Mouse (Mus musculus): Measurements from ENCODE around the gene Creg1. TPM values are rescaled to one million over a fixed set of nuclear protein-coding genes. Genes with fewer than 3 reads are reported as not detected.

Gene Creg1
- polyA plus RNA-seq, 1 experiment from 2014 or later, result 63.5 TPM

- Histone ChIP-seq H3K36me3 (ENCODE audit: insufficient read depth, low read length) (no peaks in the 10 kb centered on the region), H3K27me3 (ENCODE audit: insufficient read depth, low read length) (0 out of 2 replicates have a peak, but pooled peaks cover 3% of the 10 kb centered on the region), H3K4me1 (ENCODE audit: insufficient read depth, low read length) (peaks cover 14% of the 10 kb centered on the region), H3K27ac (ENCODE audit: low read length) (no peak overlapping the region), H3K9ac (replicated peaks; ENCODE audit: low read length) (no peak overlapping the region), H3K4me2 (replicated peaks; ENCODE audit: low read depth, low read length) (no peak overlapping the region), H3K4me3 (ENCODE audit: low read length) (no peak overlapping the region; the same call in 1 of the 2 replicates), H3K9me3 (ENCODE audit: low read length) (no peaks in the 10 kb centered on the region)
- 70% methylated on average over 17 of the region's 17 CpGs for WGBS
- no peak for ATAC-seq (ENCODE audit: low FRiP score, low TSS enrichment)
These were observed 2.2 kb downstream of the Creg1 start for GRCm38 (mm10) chr1:165765651-165766294.

- H3K27me3 ChIP-seq (ENCODE audit: insufficient read depth, low read length), result 0 out of 2 replicates have a peak, but pooled peaks cover 3% of the 10 kb centered on the region
- H3K4me3 ChIP-seq (ENCODE audit: low read length), result no peak overlapping the region; the same call in 1 of the 2 replicates
- no peak overlapping the region for H3K4me2 ChIP-seq (replicated peaks; ENCODE audit: low read depth, low read length)
- 90% methylated on average over 7 of the region's 7 CpGs for WGBS
- H3K9me3 ChIP-seq (ENCODE audit: low read length), result no peaks in the 10 kb centered on the region
- H3K27ac ChIP-seq (ENCODE audit: low read length), result no peak overlapping the region
- H3K4me1 ChIP-seq (ENCODE audit: insufficient read depth, low read length), result peaks cover 14% of the 10 kb centered on the region
- no peak overlapping the region for H3K9ac ChIP-seq (replicated peaks; ENCODE audit: low read length)
- no peaks in the 10 kb centered on the region for H3K36me3 ChIP-seq (ENCODE audit: insufficient read depth, low read length)
- no peak for ATAC-seq (ENCODE audit: low FRiP score, low TSS enrichment)
These were observed 2.8 kb downstream of the Creg1 start for GRCm38 (mm10) chr1:165766295-165766890.

GRCm38 (mm10) chr1:165768894-165769512, 5.5 kb downstream of the Creg1 start:
- H3K36me3 ChIP-seq (ENCODE audit: insufficient read depth, low read length), result peaks cover under 1% of the 10 kb centered on the region; the same call in 1 of the 2 replicates
- peaks cover 10% of the 10 kb centered on the region for H3K4me1 ChIP-seq (ENCODE audit: insufficient read depth, low read length)
- 0 out of 2 replicates have a peak, but pooled peaks cover 3% of the 10 kb centered on the region for H3K27me3 ChIP-seq (ENCODE audit: insufficient read depth, low read length)
- no peak overlapping the region for H3K4me3 ChIP-seq (ENCODE audit: low read length)
- H3K27ac ChIP-seq (ENCODE audit: low read length), result no peak overlapping the region
- H3K4me2 ChIP-seq (replicated peaks; ENCODE audit: low read depth, low read length), result no peak overlapping the region
- WGBS, result 84% methylated on average over 9 of the region's 9 CpGs
- H3K9ac ChIP-seq (replicated peaks; ENCODE audit: low read length), result no peak overlapping the region
- ATAC-seq (ENCODE audit: low FRiP score, low TSS enrichment), result no peak
- no peaks in the 10 kb centered on the region for H3K9me3 ChIP-seq (ENCODE audit: low read length)

GRCm38 (mm10) chr1:165770181-165770759, 6.7 kb downstream of the Creg1 start:
- no peak for ATAC-seq (ENCODE audit: low FRiP score, low TSS enrichment)
- Histone ChIP-seq H3K9ac (replicated peaks; ENCODE audit: low read length) (no peak overlapping the region), H3K27ac (ENCODE audit: low read length) (no peak overlapping the region), H3K4me1 (ENCODE audit: insufficient read depth, low read length) (no peaks in the 10 kb centered on the region), H3K4me2 (replicated peaks; ENCODE audit: low read depth, low read length) (no peak overlapping the region), H3K4me3 (ENCODE audit: low read length) (no peak overlapping the region), H3K36me3 (ENCODE audit: insufficient read depth, low read length) (peaks cover 3% of the 10 kb centered on the region; the same call in 1 of the 2 replicates), H3K27me3 (ENCODE audit: insufficient read depth, low read length) (no peaks in the 10 kb centered on the region), H3K9me3 (ENCODE audit: low read length) (no peaks in the 10 kb centered on the region)
- WGBS, result 78% methylated on average over 10 of the region's 10 CpGs

- Histone ChIP-seq H3K4me1 (ENCODE audit: insufficient read depth, low read length) (no peaks in the 10 kb centered on the region), H3K36me3 (ENCODE audit: insufficient read depth, low read length) (peaks cover 3% of the 10 kb centered on the region; the same call in 1 of the 2 replicates), H3K27ac (ENCODE audit: low read length) (no peak overlapping the region), H3K9me3 (ENCODE audit: low read length) (no peaks in the 10 kb centered on the region), H3K27me3 (ENCODE audit: insufficient read depth, low read length) (no peaks in the 10 kb centered on the region), H3K4me3 (ENCODE audit: low read length) (no peak overlapping the region), H3K9ac (replicated peaks; ENCODE audit: low read length) (no peak overlapping the region), H3K4me2 (replicated peaks; ENCODE audit: low read depth, low read length) (peak overlapping the region; percentile 25; the same call in 1 of the 2 replicates)
- under 1% methylated on average over 12 of the region's 12 CpGs for WGBS
- peak; percentile 79 for ATAC-seq (ENCODE audit: low FRiP score, low TSS enrichment)
These were observed 7.9 kb downstream of the Creg1 start for GRCm38 (mm10) chr1:165771491-165771897.

- no peaks in the 10 kb centered on the region for H3K9me3 ChIP-seq (ENCODE audit: low read length)
- H3K27me3 ChIP-seq (ENCODE audit: insufficient read depth, low read length), result no peaks in the 10 kb centered on the region
- H3K9ac ChIP-seq (replicated peaks; ENCODE audit: low read length), result no peak overlapping the region
- ATAC-seq (ENCODE audit: low FRiP score, low TSS enrichment), result no peak
- H3K36me3 ChIP-seq (ENCODE audit: insufficient read depth, low read length), result peaks cover 3% of the 10 kb centered on the region; the same call in 1 of the 2 replicates
- H3K4me1 ChIP-seq (ENCODE audit: insufficient read depth, low read length), result no peaks in the 10 kb centered on the region
- no peak overlapping the region for H3K27ac ChIP-seq (ENCODE audit: low read length)
- WGBS, result 52% methylated on average over 9 of the region's 9 CpGs
- H3K4me3 ChIP-seq (ENCODE audit: low read length), result no peak overlapping the region
- peak overlapping the region; percentile 25; the same call in 1 of the 2 replicates for H3K4me2 ChIP-seq (replicated peaks; ENCODE audit: low read depth, low read length)
These were observed 8.5 kb downstream of the Creg1 start for GRCm38 (mm10) chr1:165771998-165772397.

- Histone ChIP-seq H3K4me2 (replicated peaks; ENCODE audit: low read depth, low read length) (no peak overlapping the region), H3K4me1 (ENCODE audit: insufficient read depth, low read length) (peaks cover 4% of the 10 kb centered on the region; the same call in 1 of the 2 replicates), H3K9me3 (ENCODE audit: low read length) (no peaks in the 10 kb centered on the region), H3K36me3 (ENCODE audit: insufficient read depth, low read length) (peaks cover 3% of the 10 kb centered on the region; the same call in 1 of the 2 replicates), H3K27me3 (ENCODE audit: insufficient read depth, low read length) (peaks cover 2% of the 10 kb centered on the region; the same call in 1 of the 2 replicates), H3K27ac (ENCODE audit: low read length) (no peak overlapping the region), H3K4me3 (ENCODE audit: low read length) (no peak overlapping the region), H3K9ac (replicated peaks; ENCODE audit: low read length) (no peak overlapping the region)
- 50% methylated on average over 19 of the region's 19 CpGs for WGBS
- no peak for ATAC-seq (ENCODE audit: low FRiP score, low TSS enrichment)
These were observed 12.2 kb downstream of the Creg1 start for GRCm38 (mm10) chr1:165775518-165776294.

- peak overlapping the region; percentile 74 for H3K4me2 ChIP-seq (replicated peaks; ENCODE audit: low read depth, low read length)
- peak overlapping the region; percentile 52 for H3K9ac ChIP-seq (replicated peaks; ENCODE audit: low read length)
- peak; percentile 80 for ATAC-seq (ENCODE audit: low FRiP score, low TSS enrichment)
- peaks cover 2% of the 10 kb centered on the region; the same call in 1 of the 2 replicates for H3K27me3 ChIP-seq (ENCODE audit: insufficient read depth, low read length)
- no peak overlapping the region for H3K27ac ChIP-seq (ENCODE audit: low read length)
- no peaks in the 10 kb centered on the region for H3K9me3 ChIP-seq (ENCODE audit: low read length)
- H3K36me3 ChIP-seq (ENCODE audit: insufficient read depth, low read length), result no peaks in the 10 kb centered on the region
- H3K4me1 ChIP-seq (ENCODE audit: insufficient read depth, low read length), result peaks cover 7% of the 10 kb centered on the region; the same call in 1 of the 2 replicates
- peak overlapping the region; percentile 48 for H3K4me3 ChIP-seq (ENCODE audit: low read length)
- WGBS, result 6% methylated on average over 13 of the region's 13 CpGs
These were observed 16.5 kb downstream of the Creg1 start for GRCm38 (mm10) chr1:165779954-165780585.

Measured in kidney, embryonic 16.5 days (tissue).